Mouse (Mus musculus) hindbrain, embryonic 14.5 days (tissue): ENCODE results near the gene Cntn5. TPM values are rescaled to one million over a fixed set of nuclear protein-coding genes. Genes with fewer than 3 reads are reported as not detected.

ENCODE experiments used
- ATAC-seq: fragments of 200-750 bp; cut with Nextera tagmentation; 2 replicates; pipeline ENCODE4 v1.8.0; 2017; ENCODE audit warnings: moderate number of reproducible peaks, mild to moderate bottlenecking, moderate TSS enrichment, moderate library complexity; ENCODE audit not compliant: low FRiP score
- DNase-seq: peaks from one replicate; pipeline ENCODE4 v3.0.0-alpha.2; 2015; ENCODE audit warnings: low spot score
- H3K27ac ChIP-seq: fragments of 300-500 bp; sonication (generic); 2 replicates; pipeline ENCODE4 v1.5.1; 2014; ENCODE audit warnings: mild to moderate bottlenecking, moderate library complexity
- H3K27me3 ChIP-seq: fragments of 300-500 bp; sonication (generic); 2 replicates; pipeline ENCODE4 v1.6.1; 2014; ENCODE audit warnings: mild to moderate bottlenecking, low read length, mixed read lengths; ENCODE audit not compliant: control insufficient read depth, insufficient read depth
- H3K36me3 ChIP-seq: fragments of 300-500 bp; sonication (generic); replicated peaks from 2 replicates; pipeline ENCODE4 v1.6.1; 2014; ENCODE audit not compliant: control insufficient read depth, insufficient read depth
- H3K4me1 ChIP-seq: fragments of 300-500 bp; sonication (generic); replicated peaks from 2 replicates; pipeline ENCODE4 v1.6.1; 2014; ENCODE audit warnings: antibody characterized with exemption, low read length, mixed read lengths; ENCODE audit not compliant: control insufficient read depth, insufficient read depth
- H3K4me2 ChIP-seq: fragments of 300-500 bp; sonication (generic); replicated peaks from 2 replicates; pipeline ENCODE4 v1.6.1; 2014; ENCODE audit warnings: mild to moderate bottlenecking, moderate library complexity
- H3K4me3 ChIP-seq: fragments of 300-500 bp; sonication (generic); replicated peaks from 2 replicates; pipeline ENCODE4 v1.5.1; 2014; ENCODE audit warnings: mild to moderate bottlenecking, low read length
- H3K9ac ChIP-seq: fragments of 300-500 bp; sonication (generic); 2 replicates; pipeline ENCODE4 v1.6.1; 2014
- H3K9me3 ChIP-seq: fragments of 300-500 bp; sonication (generic); 2 replicates; pipeline ENCODE4 v1.6.1; 2016; ENCODE audit warnings: low read length; ENCODE audit not compliant: control insufficient read depth
- WGBS: fragments of 180-500 bp; shearing (Covaris S2); extraction: QIAGEN DNeasy Blood & Tissue Kit; methylation state at CpG from one replicate; pipeline ENCODE4 v1.1.7; 2014; 5-methylcytosine and 5-hydroxymethylcytosine counted together
- polyA plus RNA-seq: library from polyadenylated mRNA; unstranded; fragments of >200 nt; fragmentation: Nextera tagmentation; extraction: Ambion mirVana; gene quantifications from 2 replicates; pipeline ENCODE4 v1.2.1, GENCODE M21; 2014

Gene Cntn5
- polyA plus RNA-seq, 1 experiment from 2014 or later, result 22.0 TPM

DNA sequence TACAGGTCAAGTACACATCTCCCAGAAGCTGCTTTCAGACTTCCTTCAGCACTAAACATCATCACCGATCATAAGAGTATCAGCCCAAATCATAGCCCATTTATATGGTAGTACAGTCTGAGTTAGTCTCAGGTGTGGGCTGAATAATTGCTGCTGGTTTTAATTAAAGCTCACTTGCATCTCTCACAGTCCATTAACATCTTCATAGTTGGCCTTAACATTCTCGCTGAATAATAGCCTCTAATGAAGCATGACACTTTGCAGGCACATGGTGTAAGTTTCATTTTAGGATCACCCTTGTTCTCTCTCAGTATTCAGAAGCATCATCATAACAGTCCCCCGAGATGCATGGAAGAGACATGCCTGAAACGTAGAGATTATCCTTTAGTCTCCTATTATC lies 796.7 kb downstream of the Cntn5 start:
- DNase-seq (no peak), ATAC-seq (0 out of 2 replicates have a peak, but pooled peaks have one; percentile 43)
- no peak overlapping the region for H3K9ac ChIP-seq
- H3K36me3 ChIP-seq, result no peaks in the 10 kb centered on the region
- 42% methylated on average over 4 of the region's 4 CpGs for WGBS
- H3K9me3 ChIP-seq, result no peaks in the 10 kb centered on the region
- H3K27ac ChIP-seq, result no peak overlapping the region
- H3K27me3 ChIP-seq, result no peaks in the 10 kb centered on the region
- H3K4me1 ChIP-seq, result no peaks in the 10 kb centered on the region
- no peak overlapping the region for H3K4me2 ChIP-seq
- no peak overlapping the region for H3K4me3 ChIP-seq

DNA sequence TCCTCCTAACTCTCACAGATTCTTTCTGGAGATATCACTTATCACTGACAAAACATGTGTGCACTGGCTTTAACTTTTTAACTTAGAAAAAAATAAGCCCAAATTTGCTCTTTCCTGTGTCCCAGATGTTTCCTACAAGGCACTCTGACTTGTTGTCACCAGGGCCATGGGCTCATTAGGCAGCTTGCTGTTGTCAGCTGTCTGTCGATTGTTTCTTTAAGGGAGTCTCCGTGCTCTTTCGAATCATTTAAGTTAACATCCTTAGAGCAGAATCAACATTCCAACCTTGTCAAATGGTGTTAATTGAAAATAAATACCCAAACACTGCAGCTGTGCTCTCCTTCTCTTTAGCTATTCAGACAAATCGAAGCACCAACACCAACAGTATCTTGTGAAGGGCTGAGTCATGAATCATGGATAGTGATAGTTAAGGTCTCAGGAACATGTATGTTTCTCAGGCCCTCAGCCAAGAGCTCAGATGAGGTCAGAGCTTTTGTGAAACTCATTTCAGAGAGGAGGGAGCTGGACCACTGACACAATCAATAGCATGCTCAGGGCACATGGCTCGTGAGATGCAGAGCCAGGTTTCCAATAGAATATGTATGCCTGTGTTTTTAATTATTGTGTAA lies 802.6 kb downstream of the Cntn5 start:
- DNase-seq, result no peak
- no peaks in the 10 kb centered on the region for H3K9me3 ChIP-seq
- no peaks in the 10 kb centered on the region for H3K36me3 ChIP-seq
- no peak overlapping the region for H3K9ac ChIP-seq
- no peaks in the 10 kb centered on the region for H3K27me3 ChIP-seq
- no peak overlapping the region for H3K27ac ChIP-seq
- H3K4me1 ChIP-seq, result no peaks in the 10 kb centered on the region
- ATAC-seq, result no peak
- no peak overlapping the region for H3K4me2 ChIP-seq
- WGBS, result 64% methylated on average over 5 of the region's 5 CpGs
- H3K4me3 ChIP-seq, result no peak overlapping the region

DNA sequence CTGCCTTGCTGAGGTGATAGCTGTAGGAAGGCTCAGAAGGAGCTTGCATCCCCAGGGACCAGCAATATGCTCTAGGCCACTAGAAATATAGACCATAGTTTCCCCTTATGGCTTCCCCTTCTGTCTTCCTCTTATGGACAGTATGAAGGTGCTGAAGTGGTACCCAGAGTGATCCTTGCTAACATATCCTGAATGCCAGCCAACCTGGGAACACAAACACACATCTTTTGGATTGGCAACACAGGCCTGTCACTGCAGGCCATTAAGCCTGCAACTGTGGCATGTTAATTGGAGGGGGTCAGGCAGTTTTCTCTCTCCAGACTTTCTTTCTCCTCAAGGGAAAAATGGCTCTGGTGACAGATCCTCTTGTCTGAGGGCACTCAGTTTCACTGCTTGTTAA lies 828.3 kb downstream of the Cntn5 start:
- no peak overlapping the region for H3K9ac ChIP-seq
- no peaks in the 10 kb centered on the region for H3K9me3 ChIP-seq
- no peaks in the 10 kb centered on the region for H3K27me3 ChIP-seq
- no peaks in the 10 kb centered on the region for H3K36me3 ChIP-seq
- no peak for DNase-seq
- no peak overlapping the region for H3K4me2 ChIP-seq
- H3K4me1 ChIP-seq, result no peaks in the 10 kb centered on the region
- ATAC-seq, result no peak
- H3K27ac ChIP-seq, result no peak overlapping the region
- no peak overlapping the region for H3K4me3 ChIP-seq

DNA sequence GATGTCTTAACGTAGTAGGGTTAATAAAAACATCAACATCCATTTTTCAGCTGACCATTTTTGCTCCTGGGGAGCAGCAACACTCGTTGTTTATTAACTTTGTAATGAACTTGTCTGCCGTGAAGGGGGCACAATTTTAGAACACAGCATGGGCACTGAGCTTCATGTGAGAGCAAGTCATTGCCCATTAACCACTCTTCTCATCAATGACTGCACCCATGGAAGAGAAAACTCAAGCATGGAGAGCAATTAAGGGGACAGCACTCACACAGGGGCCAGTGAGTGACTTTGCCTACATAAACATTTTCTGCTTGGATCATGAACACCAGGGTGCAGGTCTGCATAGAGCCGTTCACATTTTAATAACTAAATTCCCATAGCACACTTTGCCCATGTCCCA lies 831.2 kb downstream of the Cntn5 start:
- 55% methylated on average over 4 of the region's 4 CpGs for WGBS
- no peaks in the 10 kb centered on the region for H3K36me3 ChIP-seq
- H3K9ac ChIP-seq, result no peak overlapping the region
- no peaks in the 10 kb centered on the region for H3K9me3 ChIP-seq
- H3K27me3 ChIP-seq, result no peaks in the 10 kb centered on the region
- no peak overlapping the region for H3K4me2 ChIP-seq
- H3K4me1 ChIP-seq, result no peaks in the 10 kb centered on the region
- H3K4me3 ChIP-seq, result no peak overlapping the region
- H3K27ac ChIP-seq, result no peak overlapping the region
- DNase-seq, result no peak
- no peak for ATAC-seq

DNA sequence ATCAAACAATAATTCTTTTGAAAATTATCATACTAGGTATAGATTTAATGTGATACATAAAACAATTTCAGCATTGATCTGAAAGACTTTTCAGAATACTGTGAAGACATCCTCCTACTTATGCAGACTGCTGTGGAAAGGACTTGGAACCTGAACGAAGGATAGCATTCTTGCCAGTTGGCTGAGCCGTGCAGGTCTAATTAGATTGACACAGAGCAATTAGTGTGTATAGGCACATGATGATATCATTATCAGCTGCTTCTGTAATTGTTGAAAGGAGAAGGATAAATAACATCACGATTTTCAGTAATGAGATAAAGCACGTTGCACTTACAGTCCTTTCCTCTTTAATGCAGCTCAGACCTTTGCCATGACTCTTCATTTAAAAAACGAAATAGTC lies 831.7 kb downstream of the Cntn5 start:
- Histone ChIP-seq H3K4me3 (no peak overlapping the region), H3K9ac (no peak overlapping the region), H3K27ac (no peak overlapping the region), H3K36me3 (no peaks in the 10 kb centered on the region), H3K4me1 (no peaks in the 10 kb centered on the region), H3K27me3 (no peaks in the 10 kb centered on the region), H3K4me2 (no peak overlapping the region), H3K9me3 (no peaks in the 10 kb centered on the region)
- WGBS, result 49% methylated on average over 5 of the region's 5 CpGs
- DNase-seq (no peak), ATAC-seq (no peak)

DNA sequence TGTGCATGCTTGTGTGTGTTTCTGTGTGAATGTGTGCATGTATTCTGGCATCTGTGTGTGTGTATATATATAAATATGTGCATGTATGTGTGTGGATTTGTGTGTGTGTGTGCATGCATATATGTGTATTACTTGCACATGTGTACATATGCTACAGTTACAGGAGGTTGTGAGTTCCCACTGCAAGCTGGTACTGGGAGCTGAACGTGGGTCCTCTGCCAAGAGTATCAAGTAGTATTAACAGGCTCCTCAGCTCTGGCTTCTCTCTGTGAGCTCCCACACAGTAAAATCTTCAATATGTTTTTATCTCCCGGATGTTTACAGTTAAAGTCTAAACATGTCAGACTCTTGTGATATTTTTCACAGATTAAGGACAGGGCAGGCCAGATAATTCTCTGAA lies 833.3 kb downstream of the Cntn5 start:
- no peak for DNase-seq
- H3K9me3 ChIP-seq, result no peaks in the 10 kb centered on the region
- no peak overlapping the region for H3K9ac ChIP-seq
- H3K27me3 ChIP-seq, result no peaks in the 10 kb centered on the region
- ATAC-seq, result no peak
- H3K4me2 ChIP-seq, result no peak overlapping the region
- no peak overlapping the region for H3K27ac ChIP-seq
- no peaks in the 10 kb centered on the region for H3K36me3 ChIP-seq
- 93% methylated on average over 2 of the region's 2 CpGs for WGBS
- no peak overlapping the region for H3K4me3 ChIP-seq
- no peaks in the 10 kb centered on the region for H3K4me1 ChIP-seq

DNA sequence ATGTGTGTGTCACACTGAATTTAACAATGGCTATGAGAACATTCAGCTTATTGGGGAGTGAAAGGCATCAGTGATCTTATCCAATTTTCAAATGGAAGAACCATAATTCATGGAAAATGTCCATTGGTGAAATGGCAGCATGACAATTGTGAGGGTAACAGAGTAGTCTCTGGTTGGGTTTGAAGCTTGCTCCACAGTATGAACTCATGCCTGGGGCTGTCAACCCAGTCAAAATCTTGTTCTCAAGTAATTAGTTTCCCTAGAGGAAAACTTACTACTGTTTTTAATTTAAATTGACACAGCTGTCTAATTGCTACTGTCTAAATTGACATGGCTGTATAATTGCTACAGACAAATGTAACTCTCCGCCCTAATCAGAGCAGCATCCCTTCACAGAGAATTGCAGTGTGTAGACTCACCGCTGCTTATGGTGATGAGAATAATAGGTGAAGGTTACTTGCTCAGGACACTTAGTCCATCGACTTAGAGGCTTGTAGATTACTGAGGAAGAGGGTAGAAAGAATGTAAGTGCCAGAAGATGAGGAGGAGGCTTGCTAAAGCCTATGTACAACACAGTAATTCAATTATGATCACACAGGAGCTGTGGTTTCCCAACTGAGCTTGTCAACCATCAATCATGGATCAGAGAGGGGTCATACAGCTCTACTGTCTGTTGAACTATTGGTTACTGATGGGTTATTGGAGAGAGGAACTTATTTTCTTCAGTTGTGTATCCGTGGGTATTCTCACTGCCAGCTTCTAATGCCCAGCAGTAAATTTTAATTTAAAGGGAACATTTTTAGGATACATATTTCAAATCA lies 859.4 kb downstream of the Cntn5 start:
- no peaks in the 10 kb centered on the region for H3K9me3 ChIP-seq
- H3K36me3 ChIP-seq, result no peaks in the 10 kb centered on the region
- H3K4me1 ChIP-seq, result no peaks in the 10 kb centered on the region
- DNase-seq (no peak), ATAC-seq (peak; percentile 85)
- no peak overlapping the region for H3K9ac ChIP-seq
- H3K4me2 ChIP-seq, result no peak overlapping the region
- WGBS, result 65% methylated on average over 4 of the region's 4 CpGs
- no peak overlapping the region for H3K4me3 ChIP-seq
- no peaks in the 10 kb centered on the region for H3K27me3 ChIP-seq
- H3K27ac ChIP-seq, result no peak overlapping the region

DNA sequence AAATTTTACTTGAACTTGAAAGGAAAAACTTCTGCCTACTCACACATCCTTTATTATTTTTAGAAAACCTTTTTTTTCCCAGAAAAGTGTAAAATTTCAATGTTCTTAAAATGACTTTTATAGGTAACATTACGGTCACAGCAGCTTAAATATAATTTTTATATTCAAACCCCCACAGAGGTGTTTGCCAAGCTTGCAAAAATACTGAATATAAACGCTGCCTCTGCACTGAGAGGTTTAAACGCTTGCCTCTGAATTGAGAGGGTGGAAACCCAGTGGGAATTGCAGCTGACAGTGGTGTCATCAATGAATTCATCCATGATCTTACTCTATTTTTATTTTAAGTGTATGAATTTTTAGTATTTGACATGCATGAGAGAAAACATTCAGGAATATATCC lies 861.6 kb downstream of the Cntn5 start:
- H3K4me3 ChIP-seq, result no peak overlapping the region
- no peaks in the 10 kb centered on the region for H3K4me1 ChIP-seq
- WGBS, result 57% methylated on average over 3 of the region's 3 CpGs
- no peaks in the 10 kb centered on the region for H3K9me3 ChIP-seq
- H3K27me3 ChIP-seq, result no peaks in the 10 kb centered on the region
- ATAC-seq (no peak), DNase-seq (no peak)
- no peak overlapping the region for H3K9ac ChIP-seq
- H3K36me3 ChIP-seq, result no peaks in the 10 kb centered on the region
- no peak overlapping the region for H3K4me2 ChIP-seq
- H3K27ac ChIP-seq, result no peak overlapping the region

DNA sequence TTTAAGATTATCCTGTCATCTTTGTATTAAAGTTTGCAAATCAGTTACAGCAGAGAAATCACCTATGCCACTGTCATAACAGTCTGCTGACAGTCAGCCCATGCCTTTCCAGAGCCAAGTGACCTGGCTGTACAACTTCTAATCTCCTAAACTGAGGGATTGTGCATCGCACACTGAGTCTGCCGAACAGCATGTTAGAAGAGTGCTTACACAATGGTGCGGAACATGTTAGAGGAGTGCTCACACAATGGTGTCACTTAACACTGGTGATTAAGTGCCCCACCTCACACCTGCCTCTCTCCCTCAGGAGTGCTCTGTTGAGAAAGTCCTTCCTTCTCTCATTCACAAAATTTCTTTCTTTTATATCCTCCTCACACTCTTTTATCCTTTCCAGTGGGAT lies 889.4 kb downstream of the Cntn5 start:
- no peak for ATAC-seq
- H3K9ac ChIP-seq, result no peak overlapping the region
- WGBS, result 72% methylated on average over 3 of the region's 3 CpGs
- H3K4me2 ChIP-seq, result no peak overlapping the region
- H3K36me3 ChIP-seq, result no peaks in the 10 kb centered on the region
- H3K27ac ChIP-seq, result no peak overlapping the region
- no peaks in the 10 kb centered on the region for H3K4me1 ChIP-seq
- H3K27me3 ChIP-seq, result no peaks in the 10 kb centered on the region
- DNase-seq, result no peak
- no peaks in the 10 kb centered on the region for H3K9me3 ChIP-seq
- H3K4me3 ChIP-seq, result no peak overlapping the region
